Mouse (Mus musculus): ENCODE data around the gene Tpm3.

The Tpm3 gene

GRCm38 (mm10) chr3:90139962-90140361 is 67.5 kb downstream of the Tpm3 start:
- DNase-seq, result no peak

DNA sequence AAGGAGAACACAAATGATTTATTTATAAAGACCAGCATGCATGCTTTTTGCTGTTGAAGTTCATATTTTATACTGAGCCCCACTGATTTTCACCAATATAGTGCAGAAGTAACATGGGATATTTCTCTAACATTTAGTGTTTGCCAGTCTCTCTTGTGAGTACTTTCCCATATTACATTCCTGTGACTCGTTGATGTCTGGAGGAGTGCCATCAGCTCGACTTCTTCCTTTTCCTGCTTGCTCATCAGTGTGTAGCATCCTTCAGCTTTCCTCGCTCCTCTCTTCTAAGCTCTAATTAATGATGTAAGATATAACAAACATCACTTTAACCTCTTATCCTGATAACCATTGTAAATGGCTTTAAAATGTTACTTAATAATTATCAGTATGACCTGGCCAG is 73.0 kb downstream of the Tpm3 start:
- no peak for DNase-seq

GRCm38 (mm10) chr3:90146651-90147050 is 74.2 kb downstream of the Tpm3 start:
- no peak for DNase-seq

Measured in lung, postnatal 10 days (tissue).